ENCODE assay signal across 18 mouse cellular contexts in genomic region chr13:112740073-112740472, GRCm38 (mm10).
DNase-seq lines count a peak whose midpoint lies in the region; TF ChIP-seq lines count a peak whose summit lies in the region.
"Had no signal": no experiment of that assay in that cellular context is flagged by ENCODE, and none has a peak within 500 bp of the region (broad histone marks: within the 10 kb centered on the region; RNA-seq: fewer than 3 reads in every experiment).

No protein-coding gene starts in this region.

- DNase-seq in heart, adult 11 months = peak; percentile 83
- no peak for DNase-seq in heart, adult 8-10 months (ENCODE audit: low spot score)
- DNase-seq in retina, postnatal 1 day = peak; percentile 30
- no peak for DNase-seq in retina, embryonic 14.5 days (ENCODE audit: low spot score)
- no peak for DNase-seq in left cerebral cortex, adult 2 months (ENCODE audit: extremely low spot score in 1 of 2, low spot score in 2 of 2)
- DNase-seq: adrenal gland, adult 8-10 months; adrenal gland, postnatal 14 days; adrenal gland, postnatal 36 days; B cell, adult 2 months; cerebellum, adult 11-12 months; cerebellum, adult 2 months; cerebellum, adult 9-10 months; cerebellum, postnatal 10 days; cerebellum, postnatal 25 days; forebrain, postnatal 0 days had no signal

- no peak overlapping the region for H3K4me3 ChIP-seq in left cerebral cortex, adult 2 months
- H3K4me3 ChIP-seq: embryonic facial prominence, embryonic 12.5 days; forebrain, embryonic 13.5 days; forebrain, embryonic 15.5 days had no signal

- TF ChIP-seq CTCF in left cerebral cortex, adult 2 months (IDR thresholded peaks at IDR 0.05) = no peak

- intact Hi-C loops in left cerebral cortex, adult 2 months (cut with DNase I) = no loop called here

- no peak overlapping the region for H3K27ac ChIP-seq in left cerebral cortex, adult 2 months
- H3K27ac ChIP-seq: embryonic facial prominence, embryonic 12.5 days; forebrain, embryonic 13.5 days; forebrain, embryonic 15.5 days had no signal

Comparison
In these comparisons a context has a peak if more than half of its experiments do, and no peak if none do; other contexts are left out.
1. DNase-seq: peak in heart, adult 11 months (single experiment) and retina, postnatal 1 day (single experiment); none in heart, adult 8-10 months (single experiment), retina, embryonic 14.5 days (single experiment) and left cerebral cortex, adult 2 months (0 of 2).